Mouse (Mus musculus): ENCODE measurements at regions not wholly inside any gene's neighbourhood (a gene's known extent, or its start where the extent isn't known, plus 50 kb on each side); places are given as distances from the start of the nearest gene placed in this dataset.

- no peak for TF ChIP-seq CTCF (IDR thresholded peaks at IDR 0.05)
- Histone ChIP-seq H3K4me3 (no peak overlapping the region), H3K27ac (no peak overlapping the region)
- intact Hi-C loops (cut with DNase I) = no loop called here
- no peak for DNase-seq (ENCODE audit: extremely low spot score in 1 of 2, low spot score in 2 of 2)
Observed at GRCm38 (mm10) chr3:38754632-38755123, 132.1 kb upstream of the Fat4 start.

- intact Hi-C loops (cut with DNase I) = no loop called here
- H3K27ac ChIP-seq = no peak overlapping the region
- DNase-seq (ENCODE audit: extremely low spot score in 1 of 2, low spot score in 2 of 2) = no peak
- no peak overlapping the region for H3K4me3 ChIP-seq
- TF ChIP-seq CTCF (IDR thresholded peaks at IDR 0.05) = no peak
Observed at GRCm38 (mm10) chr3:38753446-38754205, 133.1 kb upstream of the Fat4 start.

- peak in 1 of 2 experiments; percentile 10 for DNase-seq (ENCODE audit: extremely low spot score in 1 of 2, low spot score in 2 of 2)
- no peak overlapping the region for H3K4me3 ChIP-seq
- intact Hi-C loops (cut with DNase I) = no loop called here
- no peak overlapping the region for H3K27ac ChIP-seq
- no peak for TF ChIP-seq CTCF (IDR thresholded peaks at IDR 0.05)
Observed at GRCm38 (mm10) chr3:38742155-38742554, 144.6 kb upstream of the Fat4 start.

GRCm38 (mm10) chr3:38722606-38723005 is 164.1 kb upstream of the Fat4 start:
- no peak for DNase-seq (ENCODE audit: extremely low spot score in 1 of 2, low spot score in 2 of 2)
- H3K4me3 ChIP-seq = no peak overlapping the region
- no peak for TF ChIP-seq CTCF (IDR thresholded peaks at IDR 0.05)
- no peak overlapping the region for H3K27ac ChIP-seq
- intact Hi-C loops (cut with DNase I) = no loop called here

- no peak for DNase-seq (ENCODE audit: extremely low spot score in 1 of 2, low spot score in 2 of 2)
- TF ChIP-seq CTCF (IDR thresholded peaks at IDR 0.05) = no peak
- no peak overlapping the region for H3K4me3 ChIP-seq
- no peak overlapping the region for H3K27ac ChIP-seq
- intact Hi-C loops (cut with DNase I) = no loop called here
Observed at GRCm38 (mm10) chr3:38712078-38712873, 174.5 kb upstream of the Fat4 start.

- intact Hi-C loops (cut with DNase I) = no loop called here
- H3K4me3 ChIP-seq = no peak overlapping the region
- no peak for DNase-seq (ENCODE audit: extremely low spot score in 1 of 2, low spot score in 2 of 2)
- H3K27ac ChIP-seq = no peak overlapping the region
- no peak for TF ChIP-seq CTCF (IDR thresholded peaks at IDR 0.05)
Observed at GRCm38 (mm10) chr3:38711229-38711628, 175.5 kb upstream of the Fat4 start.

- no peak for TF ChIP-seq CTCF (IDR thresholded peaks at IDR 0.05)
- no peak overlapping the region for H3K27ac ChIP-seq
- H3K4me3 ChIP-seq = no peak overlapping the region
- peak; percentile 19 to 31 for DNase-seq (ENCODE audit: extremely low spot score in 1 of 2, low spot score in 2 of 2)
- intact Hi-C loops (cut with DNase I) = loop anchor here (5.0 kb wide), 1 partner anchor 381 kb away; no protein-coding TSS in a partner anchor
Observed at GRCm38 (mm10) chr3:38707891-38708290, 178.8 kb upstream of the Fat4 start.

GRCm38 (mm10) chr3:38699206-38699605 is 187.5 kb upstream of the Fat4 start:
- H3K4me3 ChIP-seq = no peak overlapping the region
- no peak overlapping the region for H3K27ac ChIP-seq
- intact Hi-C loops (cut with DNase I) = no loop called here
- no peak for DNase-seq (ENCODE audit: extremely low spot score in 1 of 2, low spot score in 2 of 2)
- no peak for TF ChIP-seq CTCF (IDR thresholded peaks at IDR 0.05)

GRCm38 (mm10) chr3:38697871-38698270 is 188.9 kb upstream of the Fat4 start:
- DNase-seq (ENCODE audit: extremely low spot score in 1 of 2, low spot score in 2 of 2) = no peak
- intact Hi-C loops (cut with DNase I) = no loop called here
- no peak overlapping the region for H3K27ac ChIP-seq
- no peak for TF ChIP-seq CTCF (IDR thresholded peaks at IDR 0.05)
- H3K4me3 ChIP-seq = no peak overlapping the region

GRCm38 (mm10) chr3:38697349-38697748 is 189.4 kb upstream of the Fat4 start:
- H3K4me3 ChIP-seq = no peak overlapping the region
- TF ChIP-seq CTCF (IDR thresholded peaks at IDR 0.05) = no peak
- intact Hi-C loops (cut with DNase I) = no loop called here
- no peak overlapping the region for H3K27ac ChIP-seq
- DNase-seq (ENCODE audit: extremely low spot score in 1 of 2, low spot score in 2 of 2) = no peak

GRCm38 (mm10) chr3:38695836-38696235 is 190.9 kb upstream of the Fat4 start:
- DNase-seq (ENCODE audit: extremely low spot score in 1 of 2, low spot score in 2 of 2) = no peak
- TF ChIP-seq CTCF (IDR thresholded peaks at IDR 0.05) = no peak
- intact Hi-C loops (cut with DNase I) = no loop called here
- Histone ChIP-seq H3K4me3 (no peak overlapping the region), H3K27ac (no peak overlapping the region)

- intact Hi-C loops (cut with DNase I) = no loop called here
- DNase-seq (ENCODE audit: extremely low spot score in 1 of 2, low spot score in 2 of 2) = no peak
- H3K27ac ChIP-seq = no peak overlapping the region
- TF ChIP-seq CTCF (IDR thresholded peaks at IDR 0.05) = no peak
- H3K4me3 ChIP-seq = no peak overlapping the region
Observed at GRCm38 (mm10) chr3:38692768-38693167, 194.0 kb upstream of the Fat4 start.
